Mouse (Mus musculus): Measurements from ENCODE around the gene Smim6. TPM values are rescaled to one million over a fixed set of nuclear protein-coding genes. Genes with fewer than 3 reads are reported as not detected.

Gene Smim6
- total and polyA plus RNA-seq, 3 experiments: 1.2 to 3.8 TPM; not detected in 1

- H3K79me2 ChIP-seq (ENCODE audit: control insufficient read depth, insufficient read depth, low read length, poor library complexity): no peaks in the 10 kb centered on the region
- H3K4me3 ChIP-seq (ENCODE audit: control insufficient read depth in 1 of 2, insufficient read depth in 1 of 2, low read depth in 2 of 2, low read length in 2 of 2): no peak overlapping the region
- no peaks in the 10 kb centered on the region for H3K9me3 ChIP-seq (replicated peaks; ENCODE audit: insufficient read depth, low read length)
- no peak for TF ChIP-seq EP300 (IDR thresholded peaks at IDR 0.05; ENCODE audit: low read depth in 1 of 2, low read length in 2 of 2)
- TF ChIP-seq ETS1 (IDR thresholded peaks at IDR 0.05; ENCODE audit: low read depth, low read length): no peak
- no peak for TF ChIP-seq JUND (IDR thresholded peaks at IDR 0.05; ENCODE audit: low read depth, low read length)
- TF ChIP-seq SIN3A (IDR thresholded peaks at IDR 0.05; ENCODE audit: low read length): no peak
- TF ChIP-seq NRF1 (IDR thresholded peaks at IDR 0.05; ENCODE audit: insufficient read depth, low read depth, low read length, poor library complexity, severe bottlenecking): no peak
- no peak for TF ChIP-seq CHD1 (IDR thresholded peaks at IDR 0.05; ENCODE audit: low read depth, low read length)
- no peak for TF ChIP-seq TBP (IDR thresholded peaks at IDR 0.05; ENCODE audit: low read depth, low read length)
- no peak for TF ChIP-seq UBTF (IDR thresholded peaks at IDR 0.05; ENCODE audit: borderline replicate concordance, insufficient read depth, low read depth, low read length)
- no peak for TF ChIP-seq MYB (IDR thresholded peaks at IDR 0.05; ENCODE audit: low read depth, low read length)
- no peak for TF ChIP-seq BHLHE40 (IDR thresholded peaks at IDR 0.05; ENCODE audit: borderline replicate concordance, low read depth, low read length)
- TF ChIP-seq NELFE (IDR thresholded peaks at IDR 0.05; ENCODE audit: low read depth, low read length): no peak
- no peak for TF ChIP-seq USF1 (IDR thresholded peaks at IDR 0.05; ENCODE audit: low read depth, low read length)
- no peak for TF ChIP-seq MYC (IDR thresholded peaks at IDR 0.05; ENCODE audit: low read depth, low read length)
- no peak for TF ChIP-seq MEF2A (IDR thresholded peaks at IDR 0.05; ENCODE audit: extremely low read depth, insufficient replicate concordance, low read depth, low read length, poor library complexity, severe bottlenecking)
- no peak for TF ChIP-seq MAX (IDR thresholded peaks at IDR 0.05; ENCODE audit: low read length)
- TF ChIP-seq MAZ (IDR thresholded peaks at IDR 0.05; ENCODE audit: low read depth, low read length): no peak
- H3K4me1 ChIP-seq (ENCODE audit: control insufficient read depth in 1 of 2, insufficient read depth in 2 of 2, low read length in 2 of 2): peaks cover 0 to 20% of the 10 kb centered on the region in 2 experiments; a peak in 2 of 4 replicates
- H3K9ac ChIP-seq (ENCODE audit: control insufficient read depth, low read depth, low read length, poor library complexity, severe bottlenecking): no peak overlapping the region
- peaks cover 0 to 3% of the 10 kb centered on the region in 2 experiments; a peak in 1 of 4 replicates for H3K27me3 ChIP-seq (ENCODE audit: control insufficient read depth in 1 of 2, insufficient read depth in 2 of 2, low read length in 2 of 2)
- peak; percentile 27 for DNase-seq (ENCODE audit: low read depth, low spot score)
- H3K36me3 ChIP-seq (ENCODE audit: control insufficient read depth in 1 of 2, insufficient read depth in 2 of 2, low read length in 2 of 2): peaks cover 0 to 6% of the 10 kb centered on the region in 2 experiments; a peak in 2 of 4 replicates
- H3K27ac ChIP-seq (ENCODE audit: control insufficient read depth, low read depth, low read length): no peak overlapping the region
These were observed 39.4 kb upstream of the Smim6 start for GRCm38 (mm10) chr11:115872437-115872836.

GRCm38 (mm10) chr11:115875935-115876334 lies 35.9 kb upstream of the Smim6 start:
- Histone ChIP-seq H3K9me3 (replicated peaks; ENCODE audit: insufficient read depth, low read length) (no peaks in the 10 kb centered on the region), H3K27me3 (ENCODE audit: control insufficient read depth in 1 of 2, insufficient read depth in 2 of 2, low read length in 2 of 2) (no peaks in the 10 kb centered on the region), H3K9ac (ENCODE audit: control insufficient read depth, low read depth, low read length, poor library complexity, severe bottlenecking) (no peak overlapping the region), H3K79me2 (ENCODE audit: control insufficient read depth, insufficient read depth, low read length, poor library complexity) (no peaks in the 10 kb centered on the region), H3K27ac (ENCODE audit: control insufficient read depth, low read depth, low read length) (no peak overlapping the region), H3K36me3 (ENCODE audit: control insufficient read depth in 1 of 2, insufficient read depth in 2 of 2, low read length in 2 of 2) (peaks cover 0 to 7% of the 10 kb centered on the region in 2 experiments; a peak in 2 of 4 replicates), H3K4me1 (ENCODE audit: control insufficient read depth in 1 of 2, insufficient read depth in 2 of 2, low read length in 2 of 2) (peaks cover 0 to 11% of the 10 kb centered on the region in 2 experiments; a peak in 2 of 4 replicates), H3K4me3 (ENCODE audit: control insufficient read depth in 1 of 2, insufficient read depth in 1 of 2, low read depth in 2 of 2, low read length in 2 of 2) (no peak overlapping the region)
- peak; percentile 82; the same call in 1 of the 2 replicates for TF ChIP-seq MAFK (IDR thresholded peaks at IDR 0.05; ENCODE audit: borderline replicate concordance, low read depth, low read length)
- TF ChIP-seq ELF1 (IDR thresholded peaks at IDR 0.05; ENCODE audit: low read depth, low read length): no peak
- no peak for TF ChIP-seq MEF2A (IDR thresholded peaks at IDR 0.05; ENCODE audit: extremely low read depth, insufficient replicate concordance, low read depth, low read length, poor library complexity, severe bottlenecking)
- no peak for TF ChIP-seq RAD21 (IDR thresholded peaks at IDR 0.05; ENCODE audit: low read depth, low read length)
- peak; percentile 21 for DNase-seq (ENCODE audit: low read depth, low spot score)

Data from MEL (cell line).